In genomic region chr1:153665066-153665715, GRCm38 (mm10) we compare ENCODE assay signal across 9 mouse cellular contexts. TPM values are rescaled to one million over a fixed set of nuclear protein-coding genes. Genes with fewer than 3 reads are reported as not detected.
DNase-seq lines count a peak whose midpoint lies in the region; ATAC-seq lines count a peak whose summit lies in the region.
"Had no signal": no experiment of that assay in that cellular context is flagged by ENCODE, and none has a peak within 500 bp of the region (broad histone marks: within the 10 kb centered on the region; RNA-seq: fewer than 3 reads in every experiment).

No protein-coding gene starts in this region.

- peaks cover 28% of the 10 kb centered on the region for H3K4me1 ChIP-seq in kidney, embryonic 15.5 days
- peaks cover 49% of the 10 kb centered on the region for H3K4me1 ChIP-seq in midbrain, embryonic 11.5 days (ENCODE audit: control insufficient read depth, insufficient read depth, low read length)

- H3K4me2 ChIP-seq in kidney, embryonic 15.5 days: no peak overlapping the region; the same call in 1 of the 2 replicates
- H3K4me2 ChIP-seq in midbrain, embryonic 11.5 days: peak overlapping the region; percentile 34

- no peak overlapping the region for H3K27ac ChIP-seq in kidney, embryonic 15.5 days
- peak overlapping the region; percentile 54 for H3K27ac ChIP-seq in midbrain, embryonic 11.5 days (ENCODE audit: low read depth, low read length)

- no peaks in the 10 kb centered on the region for H3K9me3 ChIP-seq in kidney, embryonic 15.5 days (replicated peaks)
- no peaks in the 10 kb centered on the region for H3K9me3 ChIP-seq in midbrain, embryonic 11.5 days (ENCODE audit: control insufficient read depth, low read length)
- H3K9me3 ChIP-seq: G1E had no signal

- no peak overlapping the region for H3K9ac ChIP-seq in kidney, embryonic 15.5 days
- peak overlapping the region; percentile 41 for H3K9ac ChIP-seq in midbrain, embryonic 11.5 days (ENCODE audit: low read length)

- H3K36me3 ChIP-seq in kidney, embryonic 15.5 days: no peaks in the 10 kb centered on the region
- no peaks in the 10 kb centered on the region for H3K36me3 ChIP-seq in midbrain, embryonic 11.5 days (ENCODE audit: control insufficient read depth, insufficient read depth, low read length)
- H3K36me3 ChIP-seq: G1E had no signal

- H3K27me3 ChIP-seq in kidney, embryonic 15.5 days: peaks cover 59% of the 10 kb centered on the region
- no peaks in the 10 kb centered on the region for H3K27me3 ChIP-seq in midbrain, embryonic 11.5 days (ENCODE audit: control insufficient read depth, insufficient read depth, low read length)

- peak; percentile 53; the same call in 1 of the 2 replicates for ATAC-seq in kidney, embryonic 15.5 days (replicated peaks; ENCODE audit: low FRiP score)
- ATAC-seq in midbrain, embryonic 11.5 days (ENCODE audit: low FRiP score): peak; percentile 65

- no peak for DNase-seq in kidney, adult 18-20 months
- peak; percentile 97 for DNase-seq in cerebellum, adult 9-11 months
- DNase-seq in frontal cortex, adult 2 months (ENCODE audit: extremely low spot score in 1 of 2, low spot score in 1 of 2): peak; percentile 43 to 70
- peak; percentile 91 for DNase-seq in midbrain, embryonic 11.5 days (ENCODE audit: low spot score, missing footprints)
- DNase-seq in telencephalon, adult 2 months (ENCODE audit: low read depth, low spot score): peak; percentile 49
- DNase-seq in thymus, postnatal 10 days (ENCODE audit: low spot score in 2 of 2): no peak
- no peak for DNase-seq in thymus, postnatal 25 days

- no peak overlapping the region for H3K4me3 ChIP-seq in kidney, embryonic 15.5 days (replicated peaks)
- H3K4me3 ChIP-seq in midbrain, embryonic 11.5 days (ENCODE audit: low read depth, low read length): 0 out of 2 replicates have a peak overlapping the region, but pooled peaks have one; percentile 16

- 11% methylated on average over 10 of the region's 10 CpGs for WGBS in kidney, embryonic 15.5 days
- WGBS in midbrain, embryonic 11.5 days: 3% methylated on average over 10 of the region's 10 CpGs

RNA-seq across cellular contexts. Expression of gene Rgs8, which starts 12.4 kb away (rescaled TPM):
- 0.10 and 0.14 TPM in 2 replicates for polyA plus RNA-seq in kidney, embryonic 15.5 days (2015; fragmentation: Nextera tagmentation; extraction: Ambion mirVana)
- polyA plus RNA-seq in frontal cortex, adult 2 months (2012; rRNA removed): 32.9 and 38.2 TPM in 2 replicates
- polyA plus RNA-seq in midbrain, embryonic 11.5 days (2014; fragmentation: Nextera tagmentation; extraction: Ambion mirVana): 12.7 and 14.1 TPM in 2 replicates
- polyA plus RNA-seq: G1E had no signal

Comparison
In these comparisons a context has a peak if more than half of its experiments do, and no peak if none do; other contexts are left out.
1. DNase-seq: peak in cerebellum, adult 9-11 months (single experiment), frontal cortex, adult 2 months (2 of 2), midbrain, embryonic 11.5 days (single experiment) and telencephalon, adult 2 months (single experiment); none in kidney, adult 18-20 months (single experiment), thymus, postnatal 10 days (0 of 2) and thymus, postnatal 25 days (single experiment).
2. RNA of gene Rgs8, which starts 12.4 kb away (polyA plus RNA-seq): 32.9 to 38.2 TPM in frontal cortex, adult 2 months and 12.7 to 14.1 TPM in midbrain, embryonic 11.5 days; 0.10 to 0.14 TPM in kidney, embryonic 15.5 days; every median in the first group is over 10 times any median in the second.